Mouse (Mus musculus) erythroblast, adult 5-6 weeks (primary cell): ENCODE results near the gene Zwilch. TPM values are rescaled to one million over a fixed set of nuclear protein-coding genes. Genes with fewer than 3 reads are reported as not detected.
"Not testable (repeated sequence)": the region's sequence is repeated elsewhere in the genome, so short reads cannot be mapped to it uniquely, and the experiment has no call there.

Experiments used
- ATAC-seq: replicated peaks from 2 replicates; pipeline ENCODE4 v1.8.0; 2016; ENCODE audit warnings: moderate number of reproducible peaks, mild to moderate bottlenecking, moderate TSS enrichment, inconsistent platforms; ENCODE audit not compliant: poor library complexity, low FRiP score, severe bottlenecking
- total RNA-seq, 2 experiments: library from RNA; stranded (forward) in 1 of 2; stranded (reverse) in 1 of 2; fragments of 150-400 nt in 1 of 2; fragments of 200-764, 138-1000 nt in 1 of 2; gene quantifications; 2 replicates each; pipeline versions ENCODE4 v1.2.3 to v1.2.4; 2015 to 2017; ENCODE audit warnings: low replicate concordance in 2 of 2

The Zwilch gene
- total RNA-seq (2015; ENCODE audit: low replicate concordance) (17.3 and 19.6 TPM in 2 replicates), total RNA-seq (2017; ENCODE audit: low replicate concordance) (41.9 and 48.5 TPM in 2 replicates)

DNA sequence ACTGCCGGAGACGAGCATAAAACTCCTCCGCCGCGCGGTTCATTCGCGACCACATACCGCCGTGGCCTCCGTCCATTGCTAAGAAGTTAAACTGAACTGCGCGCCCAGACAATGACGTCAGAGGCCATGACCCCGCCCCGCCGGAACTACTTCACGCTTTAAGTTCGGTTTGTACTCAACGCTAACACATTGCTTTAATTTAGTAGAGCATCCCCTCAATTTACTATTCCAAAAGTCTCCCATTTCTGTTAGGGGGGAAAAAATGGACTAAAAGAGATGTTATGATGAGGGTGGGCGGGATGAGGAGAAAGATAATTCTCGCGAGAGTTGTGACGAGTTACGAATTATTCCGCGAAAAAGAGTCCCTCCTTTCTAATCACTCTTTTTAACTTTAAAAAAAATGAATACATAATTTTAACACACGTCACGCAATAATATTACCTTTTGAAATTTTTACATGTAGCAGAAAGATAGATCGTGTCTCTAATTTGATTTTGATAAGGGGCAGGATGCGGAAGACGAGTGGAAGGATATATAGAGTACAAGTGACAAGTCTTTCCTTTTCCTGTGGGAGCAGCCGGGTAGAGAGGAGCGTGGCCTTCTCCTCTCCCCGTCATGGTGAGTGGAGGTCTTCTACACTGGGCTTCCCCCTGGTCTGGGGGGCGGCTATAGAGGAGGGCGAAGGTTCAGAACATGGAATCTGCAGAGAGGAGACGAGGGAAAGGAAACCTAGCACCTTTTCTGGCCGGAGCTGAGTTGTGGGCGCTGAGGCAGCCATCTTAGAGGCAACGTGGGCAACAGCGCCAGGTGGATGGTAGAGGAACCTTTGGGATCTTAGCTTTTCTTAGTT lies at the start of gene Zwilch, which contains the start of gene Rpl4:
Zwilch (minus strand) TSS at position 289 of the 850 bp plus-strand sequence.
Rpl4 (plus strand) TSS at position 560 of the 850 bp plus-strand sequence.
- peak; percentile 90 for ATAC-seq

DNA sequence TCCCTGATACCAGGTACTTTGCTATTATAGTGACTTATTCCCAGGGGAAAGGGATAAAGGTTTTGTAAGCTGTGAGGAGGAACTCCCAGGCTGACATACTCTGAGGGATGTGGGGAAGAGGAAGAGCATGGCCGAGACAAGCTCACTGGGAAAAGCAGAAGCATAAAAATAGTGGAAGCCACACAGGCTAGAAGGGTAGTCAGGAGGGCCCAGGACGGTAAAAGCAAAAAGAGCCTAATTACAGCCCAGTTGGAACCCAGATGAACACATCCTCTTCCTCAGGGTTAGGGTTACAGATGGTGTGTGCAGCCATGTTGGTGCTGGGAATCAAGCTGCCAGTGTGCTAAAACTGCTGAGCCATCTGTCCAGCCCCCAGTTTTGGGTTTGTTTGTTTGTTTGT lies 49.2 kb upstream of the Zwilch start:
- no peak for ATAC-seq

DNA sequence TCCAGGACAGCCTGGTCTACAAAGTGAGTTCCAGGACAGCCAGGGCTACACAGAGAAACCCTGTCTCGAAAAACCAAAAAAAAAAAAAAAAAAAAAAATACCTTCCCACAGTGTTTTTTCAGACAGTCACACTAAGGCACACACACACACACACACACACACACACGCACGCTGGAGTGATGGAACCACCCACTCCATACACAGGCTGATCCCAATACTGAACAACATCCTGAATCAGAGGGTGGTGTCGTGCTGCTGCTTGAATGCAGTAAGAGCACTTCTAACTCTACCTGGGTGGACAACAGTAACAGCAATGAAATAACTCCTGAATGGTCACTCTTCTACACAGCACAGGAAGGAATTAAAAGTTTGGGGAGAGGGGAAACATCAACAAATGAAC lies 48.6 kb upstream of the Zwilch start:
- ATAC-seq: no peak

DNA sequence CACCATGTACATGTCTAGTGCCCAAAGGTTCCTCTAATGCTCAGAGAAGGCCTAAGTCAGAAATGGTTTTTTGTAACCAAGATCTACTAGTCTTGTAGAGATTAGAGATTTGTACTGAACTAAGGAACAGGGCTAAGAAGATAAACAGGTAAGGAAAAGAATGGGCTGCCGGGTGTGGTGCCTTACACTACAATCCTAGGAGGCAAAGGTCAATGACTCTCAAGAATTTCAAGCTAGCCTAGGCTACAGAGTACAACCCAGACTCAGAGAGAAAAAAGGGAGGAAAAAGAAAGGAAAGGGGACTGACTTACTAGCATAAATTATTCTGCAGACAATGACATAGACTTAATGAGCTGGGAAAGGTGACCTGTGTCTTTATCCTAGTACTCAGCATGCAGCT lies 47.7 kb upstream of the Zwilch start:
- no peak for ATAC-seq

DNA sequence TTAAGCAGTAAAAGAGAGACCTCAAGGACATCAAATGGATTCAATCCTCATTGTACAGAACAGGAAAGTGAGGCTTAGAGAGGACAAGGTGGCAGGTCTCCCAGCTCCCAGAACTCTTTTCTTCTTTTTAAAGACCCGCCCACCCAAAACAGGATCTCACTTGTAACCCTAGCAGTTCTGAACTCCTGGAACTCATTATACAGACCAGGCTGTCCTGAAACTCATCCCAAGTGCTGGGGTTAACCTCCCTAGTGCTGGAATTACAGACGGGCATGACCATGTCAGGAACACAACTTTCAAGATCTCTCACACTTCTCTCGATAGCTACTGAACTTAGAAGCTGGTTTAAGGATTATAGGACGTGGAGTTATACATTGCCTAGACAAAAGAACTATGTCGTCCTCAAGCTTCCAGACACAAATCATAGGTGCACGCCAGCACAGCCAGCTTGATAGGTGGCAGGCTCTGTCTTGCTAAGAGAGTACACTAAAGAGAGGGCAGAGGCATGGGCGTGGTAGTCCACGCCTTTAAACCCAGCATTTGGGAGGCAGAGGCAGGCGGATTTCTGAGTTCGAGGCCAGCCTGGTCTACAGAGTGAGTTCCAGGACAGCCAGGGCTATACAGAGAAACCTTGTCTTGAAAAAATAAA lies 47.0 kb upstream of the Zwilch start:
- ATAC-seq: no peak

DNA sequence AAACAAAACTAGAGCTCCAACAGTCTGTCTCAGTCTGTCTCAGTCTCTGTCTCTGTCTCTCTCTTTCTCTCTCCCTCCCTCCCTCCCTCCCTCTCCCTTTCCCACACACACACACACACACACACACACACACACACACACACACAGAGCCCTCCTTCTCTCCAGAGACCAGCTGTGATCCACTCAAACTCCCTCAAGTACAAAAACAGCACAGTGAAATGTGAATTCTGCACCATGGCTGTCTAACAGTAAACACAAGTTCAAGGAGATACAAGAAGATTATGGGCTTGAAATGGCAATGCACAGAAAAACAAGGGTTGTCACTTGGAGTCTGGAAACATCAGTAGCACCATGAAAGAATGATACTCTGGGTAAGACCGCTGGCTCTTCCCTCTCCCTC lies 46.4 kb upstream of the Zwilch start:
- no peak for ATAC-seq

DNA sequence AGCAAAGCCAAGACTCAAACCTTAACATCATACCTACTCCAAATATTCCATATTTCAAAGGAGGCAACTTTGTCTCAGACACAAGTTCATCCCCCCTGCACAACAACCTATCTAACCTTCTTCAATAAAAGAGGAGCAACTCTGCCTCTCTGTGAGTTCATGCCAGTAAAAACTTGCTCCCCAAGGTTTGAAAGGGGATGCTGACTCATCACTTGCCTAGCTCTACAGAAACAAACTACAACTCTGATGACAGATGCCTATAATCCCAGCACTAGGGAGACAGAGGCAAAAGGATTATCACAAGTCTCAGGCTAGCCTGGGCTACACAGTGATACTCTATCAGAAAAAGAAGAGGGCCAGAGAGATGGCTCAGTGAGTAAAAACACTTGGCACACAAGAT lies 45.0 kb upstream of the Zwilch start:
- ATAC-seq: no peak

DNA sequence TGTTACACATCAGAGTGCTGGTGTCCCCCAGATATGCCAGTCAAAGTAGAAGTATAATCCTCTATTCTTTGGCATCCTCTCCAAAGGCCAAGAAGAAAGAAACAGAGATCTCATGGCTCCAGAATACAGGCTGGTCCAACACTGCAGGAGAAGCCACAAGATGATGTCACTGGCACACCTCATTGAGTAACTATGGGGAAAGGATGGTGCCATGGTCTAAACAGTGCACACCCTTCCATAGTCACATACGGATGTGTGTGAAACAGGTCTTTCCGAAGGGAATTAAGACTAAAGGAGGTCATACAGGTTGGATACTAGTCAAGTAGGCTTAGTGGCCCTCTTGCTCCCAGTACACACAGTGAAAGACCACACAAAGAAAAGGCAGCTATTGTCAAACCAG lies 43.7 kb upstream of the Zwilch start:
- no peak for ATAC-seq

DNA sequence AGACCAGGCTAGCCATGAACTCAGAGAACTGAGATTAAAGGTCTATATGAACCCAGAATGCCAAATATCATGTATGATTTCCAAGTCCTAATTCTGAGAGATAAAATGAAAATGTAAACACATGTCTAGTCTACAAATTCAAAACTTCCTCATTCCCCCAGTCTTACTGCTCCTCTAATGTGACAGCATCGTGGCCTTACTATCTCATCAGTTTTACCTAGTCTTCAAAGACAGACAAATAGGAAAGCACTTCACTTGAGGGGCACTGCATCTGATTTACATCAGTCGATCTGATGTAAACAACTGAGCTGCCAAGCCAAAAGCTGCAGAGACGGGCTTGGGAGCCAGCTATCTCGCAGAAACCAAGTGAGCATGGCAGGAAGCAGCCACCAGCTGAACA lies 43.2 kb upstream of the Zwilch start:
- no peak for ATAC-seq

DNA sequence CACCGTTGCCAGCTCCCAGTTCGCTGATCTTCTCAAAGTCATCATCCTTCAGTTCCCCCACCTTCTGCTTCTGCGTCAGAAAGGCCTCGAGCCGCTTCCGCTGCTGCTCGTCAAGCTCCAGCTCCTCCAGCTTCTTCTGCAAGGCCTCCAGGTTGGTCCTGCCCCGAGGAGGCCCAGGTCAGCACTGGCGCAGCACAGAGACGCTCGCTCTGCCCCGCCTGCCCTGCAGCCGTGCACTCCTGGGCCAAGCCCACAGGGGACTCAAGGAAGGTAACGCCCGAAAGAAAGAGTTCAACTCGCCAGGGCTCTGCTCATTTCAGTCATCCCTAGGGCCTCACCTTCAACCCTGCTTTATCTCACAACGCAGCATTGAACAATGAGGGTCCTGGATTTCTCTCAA lies 41.5 kb upstream of the Zwilch start:
- ATAC-seq: no peak

DNA sequence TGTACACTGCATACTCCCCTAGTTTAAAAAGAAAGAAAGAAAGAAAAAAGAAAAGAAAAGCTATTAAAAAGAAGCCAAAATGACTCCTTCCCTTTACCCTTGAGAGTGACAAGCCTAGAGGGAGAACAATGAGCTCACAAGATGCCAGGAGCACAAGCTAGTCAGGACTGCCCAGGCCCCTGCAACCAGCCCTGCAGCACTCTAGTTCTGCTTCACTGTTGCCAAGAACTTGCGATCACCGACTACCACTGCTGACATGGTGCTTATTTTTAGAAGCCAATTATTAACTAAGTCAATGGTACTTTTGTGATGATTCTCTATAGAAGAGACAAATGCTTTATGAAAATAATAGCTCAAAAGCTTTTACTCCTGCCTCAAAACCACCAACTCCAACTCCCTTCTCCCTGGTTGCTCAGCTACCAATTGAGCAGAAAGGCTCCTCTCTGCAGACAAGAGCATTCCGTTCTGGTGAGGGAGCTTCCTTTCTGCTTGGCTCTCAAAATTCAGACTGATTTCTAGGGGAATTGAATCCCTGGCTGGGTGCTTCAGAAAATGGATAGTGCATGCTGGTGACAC lies 34.7 kb upstream of the Zwilch start:
- no peak for ATAC-seq

DNA sequence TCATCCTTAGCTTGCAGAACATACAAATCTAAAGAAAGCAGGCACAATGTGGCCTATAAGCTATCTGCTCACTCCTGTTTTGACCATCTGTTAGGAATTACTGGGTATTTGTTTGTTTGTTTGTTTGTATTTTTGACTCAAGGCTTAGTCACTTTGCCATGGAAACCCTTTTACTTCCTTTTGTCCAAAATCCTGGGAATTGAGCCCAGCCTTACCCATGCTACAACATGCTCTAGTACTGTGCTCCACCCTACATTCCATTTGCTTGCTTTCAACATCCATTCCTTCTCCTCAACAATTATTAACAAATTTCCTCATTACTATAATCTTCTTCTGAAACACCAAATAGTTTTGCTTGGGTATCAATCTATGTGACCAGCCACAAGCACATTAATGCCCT lies 30.0 kb upstream of the Zwilch start:
- ATAC-seq: no peak

DNA sequence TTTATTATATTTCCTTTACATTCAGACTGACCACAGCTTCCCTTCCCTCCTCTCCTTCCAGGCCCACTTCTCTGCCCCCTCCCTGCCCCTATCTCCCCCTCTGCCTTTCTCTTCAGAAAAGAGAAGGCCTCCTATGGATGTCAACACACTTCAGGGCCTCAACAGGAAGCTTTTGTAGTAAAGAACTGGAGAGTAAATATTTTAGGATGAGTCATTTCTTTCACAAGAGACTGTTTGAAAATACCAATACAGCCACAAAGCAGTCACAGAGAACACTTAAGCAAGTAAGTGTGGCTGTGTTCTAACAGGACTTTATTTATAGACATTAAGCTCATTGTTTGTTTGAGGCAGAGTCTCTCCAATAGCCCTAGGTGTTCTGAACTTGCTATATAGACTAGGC lies 29.4 kb upstream of the Zwilch start:
- no peak for ATAC-seq

DNA sequence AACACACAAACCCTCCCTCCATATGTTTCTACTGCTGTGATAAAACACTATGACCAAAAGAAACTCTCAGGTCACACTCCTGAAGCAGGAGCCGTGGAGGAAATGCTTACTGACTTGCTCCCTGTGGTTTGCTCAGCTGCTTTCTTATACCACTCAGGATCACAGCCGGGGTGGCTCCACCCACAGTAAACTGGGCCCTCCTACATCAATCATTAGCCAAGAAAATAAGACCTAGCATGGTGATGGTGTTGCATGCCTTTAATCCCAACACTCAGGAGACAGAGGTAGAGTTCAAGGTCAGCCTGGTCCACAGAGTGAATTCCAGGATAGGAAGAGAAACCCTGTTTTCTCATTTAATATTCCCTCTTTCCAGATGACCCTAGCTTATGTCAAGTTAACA lies 27.0 kb upstream of the Zwilch start:
- no peak for ATAC-seq

DNA sequence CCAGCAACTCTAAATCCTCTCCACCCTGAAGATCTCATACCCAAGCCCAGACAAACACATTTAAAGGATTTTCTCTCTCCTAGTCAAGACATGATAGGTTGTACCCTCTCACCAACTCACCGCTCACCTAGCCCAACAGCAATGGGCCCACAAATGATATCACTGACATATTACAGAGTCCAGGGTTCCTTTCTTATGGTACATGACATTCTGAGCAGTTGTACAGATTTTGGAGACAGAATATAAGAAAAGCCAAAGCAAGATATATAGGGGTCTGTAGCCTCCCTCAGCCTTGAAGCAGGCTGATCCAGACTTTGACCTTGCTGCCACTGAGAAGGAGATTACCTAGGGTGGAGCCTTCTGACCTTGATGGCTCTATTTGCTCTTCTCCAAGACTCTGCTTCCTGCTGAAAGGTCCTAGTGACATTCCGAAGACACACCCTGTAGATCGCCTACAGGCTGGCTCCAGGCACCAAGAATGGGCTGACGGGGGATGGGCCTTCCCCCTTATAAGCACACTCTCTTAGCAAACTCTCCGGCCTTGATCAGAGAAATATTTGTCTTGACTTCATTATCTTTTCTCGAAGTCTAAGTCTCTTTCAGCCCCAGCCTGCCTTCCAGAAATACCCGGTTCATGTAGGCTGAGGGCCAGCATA lies 26.0 kb upstream of the Zwilch start:
- ATAC-seq: not testable (repeated sequence)

DNA sequence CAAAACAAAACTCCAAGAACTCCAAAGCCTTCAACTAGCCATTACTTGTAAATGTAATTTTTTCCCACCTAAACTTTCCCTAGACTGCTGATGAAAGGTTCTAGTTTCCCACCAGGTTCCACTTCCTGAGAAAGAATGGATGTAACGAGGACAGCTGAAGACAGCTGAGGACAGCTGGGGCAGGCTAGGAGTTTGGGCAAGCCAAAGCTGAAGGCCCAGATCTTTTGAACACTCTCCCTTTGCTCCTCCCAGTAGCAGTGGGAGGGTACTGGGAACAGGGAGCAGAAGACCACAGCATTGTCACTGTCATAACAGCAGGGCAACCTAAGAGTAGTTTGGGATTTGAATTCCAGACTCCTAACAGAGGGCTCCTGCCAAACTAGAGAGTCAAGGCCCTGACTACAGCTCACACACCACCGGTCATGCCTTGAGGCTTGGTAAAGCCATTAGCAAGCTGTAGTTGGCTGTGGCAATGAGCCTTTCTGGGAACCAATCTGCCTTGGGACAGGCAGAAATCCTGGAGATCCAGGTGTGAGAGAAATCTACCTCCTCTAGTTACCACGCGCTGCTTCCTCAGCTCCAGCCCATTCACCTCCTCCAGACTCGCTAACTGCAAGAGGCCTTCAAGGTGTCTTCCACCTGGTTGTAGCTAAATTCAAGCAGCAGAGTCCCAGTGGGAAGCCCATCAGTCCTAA lies 25.3 kb upstream of the Zwilch start:
- no peak for ATAC-seq

DNA sequence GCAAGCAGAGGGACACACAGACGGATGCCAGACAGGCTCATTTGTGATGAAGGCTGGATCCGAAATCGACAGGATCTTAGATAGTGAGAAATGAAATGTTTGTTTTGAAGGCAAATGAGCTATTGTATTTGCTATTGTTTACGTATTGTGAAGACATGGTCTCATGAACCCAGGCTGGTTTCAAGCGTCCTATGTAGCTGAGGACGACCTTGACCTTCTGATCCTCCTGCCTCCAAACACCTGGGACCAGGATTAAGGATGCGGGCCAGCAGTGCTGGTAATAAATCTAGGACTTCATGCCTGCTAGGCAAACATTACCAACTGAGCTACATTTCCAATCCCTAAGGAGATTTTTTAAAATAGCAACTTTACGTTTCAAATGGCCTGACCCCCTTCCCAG lies 24.6 kb upstream of the Zwilch start:
- ATAC-seq: no peak

DNA sequence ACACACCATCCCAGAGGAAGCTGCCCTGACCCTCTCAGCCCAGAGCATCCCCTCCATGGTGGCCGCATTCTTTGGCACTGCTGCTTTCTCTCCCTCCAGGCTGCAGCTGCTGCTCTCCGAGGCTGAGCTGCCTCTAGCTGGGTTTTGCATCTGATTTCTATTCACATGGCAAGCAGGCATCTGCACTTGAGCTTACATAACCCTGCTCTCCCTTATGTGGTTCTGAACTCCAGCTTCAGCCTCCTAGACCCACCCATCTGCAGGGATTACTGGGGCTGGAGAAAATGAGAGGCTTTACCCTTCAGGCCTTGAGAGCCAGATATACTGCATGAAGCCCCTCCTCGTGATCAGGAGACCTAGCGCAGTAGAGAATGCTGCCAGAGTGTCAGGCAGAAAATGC lies 22.6 kb upstream of the Zwilch start:
- no peak for ATAC-seq

DNA sequence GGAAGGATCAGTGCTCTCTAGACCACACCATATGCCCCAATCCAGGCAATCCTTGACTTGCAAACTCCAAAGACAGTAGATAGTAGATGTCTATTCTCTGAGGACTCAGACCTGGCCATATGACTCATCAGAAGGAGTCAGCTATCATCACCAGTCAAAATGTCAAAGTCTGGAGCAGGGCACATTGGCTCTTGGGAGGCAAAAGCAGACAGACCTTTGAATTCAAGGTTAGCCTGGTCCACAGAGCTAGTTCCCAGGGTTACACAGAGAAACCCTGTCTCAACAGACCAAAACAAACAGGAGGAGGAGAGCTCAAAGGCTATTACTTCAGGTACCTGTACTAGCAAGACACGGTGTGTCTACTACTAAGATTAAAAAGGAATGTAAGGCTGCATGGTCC lies 21.0 kb upstream of the Zwilch start:
- ATAC-seq: no peak
